Mouse (Mus musculus): ENCODE data around the gene Kmt2d. TPM values are rescaled to one million over a fixed set of nuclear protein-coding genes. Genes with fewer than 3 reads are reported as not detected.

Gene Kmt2d
- polyA plus RNA-seq, 1 experiment from 2014 or later, result 9.9 TPM

- Histone ChIP-seq H3K4me2 (peak within 1 kb of the TSS; percentile 44), H3K27me3 (replicated peaks) (peaks cover 91% of the 10 kb centered on the region), H3K9me3 (replicated peaks) (no peaks in the 10 kb centered on the region), H3K27ac (replicated peaks) (no peak within 1 kb of the TSS), H3K4me1 (peaks cover 38% of the 10 kb centered on the region), H3K9ac (replicated peaks) (no peak within 1 kb of the TSS), H3K4me3 (replicated peaks) (peak within 1 kb of the TSS; percentile 25), H3K36me3 (no peaks in the 10 kb centered on the region)
- ATAC-seq (ENCODE audit: low FRiP score), result no peak
- WGBS, result 3% methylated on average over 42 of the region's 51 CpGs
These were observed 81.1 kb downstream of the Kmt2d start, which contains the start of gene Wnt1 for GRCm38 (mm10) chr15:98789661-98790535. Wnt1 (plus strand) TSS chr15:98789857.

GRCm38 (mm10) chr15:98788972-98789660 lies 81.9 kb downstream of the Kmt2d start:
- H3K9me3 ChIP-seq (replicated peaks), result no peaks in the 10 kb centered on the region
- no peak overlapping the region for H3K9ac ChIP-seq (replicated peaks)
- peaks cover 88% of the 10 kb centered on the region for H3K27me3 ChIP-seq (replicated peaks)
- 0 out of 2 replicates have a peak overlapping the region, but pooled peaks have one; percentile 13 for H3K4me2 ChIP-seq
- H3K4me3 ChIP-seq (replicated peaks), result peak overlapping the region; percentile 12; the same call in 1 of the 2 replicates
- H3K4me1 ChIP-seq, result peaks cover 38% of the 10 kb centered on the region
- H3K36me3 ChIP-seq, result no peaks in the 10 kb centered on the region
- H3K27ac ChIP-seq (replicated peaks), result no peak overlapping the region
- ATAC-seq (ENCODE audit: low FRiP score), result no peak
- WGBS, result 11% methylated on average over 24 of the region's 24 CpGs

- no peak for ATAC-seq (ENCODE audit: low FRiP score)
- Histone ChIP-seq H3K4me2 (no peak overlapping the region), H3K27ac (replicated peaks) (no peak overlapping the region), H3K9ac (replicated peaks) (no peak overlapping the region), H3K4me1 (peaks cover 34% of the 10 kb centered on the region), H3K36me3 (no peaks in the 10 kb centered on the region), H3K4me3 (replicated peaks) (no peak overlapping the region), H3K9me3 (replicated peaks) (no peaks in the 10 kb centered on the region), H3K27me3 (replicated peaks) (peaks cover 79% of the 10 kb centered on the region)
- 31% methylated on average over 4 of the region's 4 CpGs for WGBS
These were observed 83.1 kb downstream of the Kmt2d start for GRCm38 (mm10) chr15:98787930-98788329.

DNA sequence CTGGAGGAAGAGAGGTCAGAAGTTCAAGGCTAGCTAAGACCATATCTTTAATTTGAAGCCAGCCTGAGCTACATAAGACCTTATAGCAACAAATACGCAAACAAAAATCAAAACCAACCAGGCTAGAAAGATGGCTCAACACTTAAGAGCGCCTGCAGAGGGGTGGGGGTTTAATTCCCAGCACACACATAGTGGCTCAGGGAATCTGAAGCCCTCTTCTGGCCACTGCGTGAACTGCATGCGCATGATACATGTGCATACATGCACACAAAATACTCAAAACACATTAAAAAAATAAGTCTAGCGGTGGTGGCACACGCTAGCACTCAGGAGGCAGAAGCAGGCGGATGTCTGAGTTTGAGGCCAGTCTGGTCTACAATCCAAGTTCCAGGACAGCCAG lies 85.3 kb downstream of the Kmt2d start:
- WGBS, result 34% methylated on average over 7 of the region's 7 CpGs
- H3K27me3 ChIP-seq (replicated peaks), result peaks cover 75% of the 10 kb centered on the region

More for the DNA sequence above, 85.3 kb downstream of the Kmt2d start:
- Histone ChIP-seq H3K9ac (replicated peaks) (no peak overlapping the region), H3K4me3 (replicated peaks) (no peak overlapping the region), H3K27ac (replicated peaks) (no peak overlapping the region), H3K36me3 (no peaks in the 10 kb centered on the region), H3K9me3 (replicated peaks) (no peaks in the 10 kb centered on the region), H3K4me1 (peaks cover 13% of the 10 kb centered on the region), H3K4me2 (no peak overlapping the region)
- ATAC-seq (ENCODE audit: low FRiP score), result no peak

Other genes with a start within 250 kb of the Kmt2d start
- 108 and 128 TPM in 2 replicates for gene Cacnb3, start 240.4 kb downstream of the Kmt2d start, polyA plus RNA-seq (2015; fragmentation: Nextera tagmentation; extraction: Ambion mirVana)
- 20.6 and 21.0 TPM in 2 replicates for gene Ddx23, start 208.3 kb downstream of the Kmt2d start, polyA plus RNA-seq (2015; fragmentation: Nextera tagmentation; extraction: Ambion mirVana)
- 9.4 and 11.3 TPM in 2 replicates for gene Rnd1, start 193.7 kb downstream of the Kmt2d start, polyA plus RNA-seq (2015; fragmentation: Nextera tagmentation; extraction: Ambion mirVana)
- 6.4 and 7.5 TPM in 2 replicates for gene Ccdc65, start 163.0 kb downstream of the Kmt2d start, polyA plus RNA-seq (2015; fragmentation: Nextera tagmentation; extraction: Ambion mirVana)
- 11.9 and 12.3 TPM in 2 replicates for gene Fkbp11, start 143.0 kb downstream of the Kmt2d start, polyA plus RNA-seq (2015; fragmentation: Nextera tagmentation; extraction: Ambion mirVana)
- 97.8 TPM in 2 replicates for gene Arf3, start 108.0 kb downstream of the Kmt2d start, polyA plus RNA-seq (2015; fragmentation: Nextera tagmentation; extraction: Ambion mirVana)
- gene Wnt10b, start 93.1 kb downstream of the Kmt2d start, polyA plus RNA-seq (2015; fragmentation: Nextera tagmentation; extraction: Ambion mirVana), result 0.08 and 0.72 TPM in 2 replicates
- 1.0 and 2.0 TPM in 2 replicates for gene Wnt1, start 81.3 kb downstream of the Kmt2d start, polyA plus RNA-seq (2015; fragmentation: Nextera tagmentation; extraction: Ambion mirVana)
- gene Ddn, start 61.7 kb downstream of the Kmt2d start, polyA plus RNA-seq (2015; fragmentation: Nextera tagmentation; extraction: Ambion mirVana), result 0.18 and 0.36 TPM in 2 replicates
- gene Prkag1, start 39.7 kb downstream of the Kmt2d start, polyA plus RNA-seq (2015; fragmentation: Nextera tagmentation; extraction: Ambion mirVana), result 66.4 and 72.9 TPM in 2 replicates
- 27.0 and 33.2 TPM in 2 replicates for gene Rhebl1, start 23.3 kb upstream of the Kmt2d start, polyA plus RNA-seq (2015; fragmentation: Nextera tagmentation; extraction: Ambion mirVana)
- gene Dhh, start 27.3 kb upstream of the Kmt2d start, polyA plus RNA-seq (2015; fragmentation: Nextera tagmentation; extraction: Ambion mirVana), result 2.5 and 3.2 TPM in 2 replicates
- gene Lmbr1l, start 47.0 kb upstream of the Kmt2d start, polyA plus RNA-seq (2015; fragmentation: Nextera tagmentation; extraction: Ambion mirVana), result 27.9 and 28.6 TPM in 2 replicates
- 1,446 and 1,534 TPM in 2 replicates for gene Tuba1b, start 63.4 kb upstream of the Kmt2d start, polyA plus RNA-seq (2015; fragmentation: Nextera tagmentation; extraction: Ambion mirVana)
- not detected in 2 replicates for gene Gm49450, start 82.3 kb upstream of the Kmt2d start, polyA plus RNA-seq (2015; fragmentation: Nextera tagmentation; extraction: Ambion mirVana)
- 10,639 and 13,509 TPM in 2 replicates for gene Tuba1a, start 82.5 kb upstream of the Kmt2d start, polyA plus RNA-seq (2015; fragmentation: Nextera tagmentation; extraction: Ambion mirVana)
- 12.4 and 52.6 TPM in 2 replicates for gene Tuba1c, start 158.7 kb upstream of the Kmt2d start, polyA plus RNA-seq (2015; fragmentation: Nextera tagmentation; extraction: Ambion mirVana)
- gene Prph, start 184.0 kb upstream of the Kmt2d start, polyA plus RNA-seq (2015; fragmentation: Nextera tagmentation; extraction: Ambion mirVana), result 185 and 209 TPM in 2 replicates
- gene Troap, start 203.4 kb upstream of the Kmt2d start, polyA plus RNA-seq (2015; fragmentation: Nextera tagmentation; extraction: Ambion mirVana), result 4.6 and 10.3 TPM in 2 replicates
- 2.4 and 3.6 TPM in 2 replicates for gene C1ql4, start 216.6 kb upstream of the Kmt2d start, polyA plus RNA-seq (2015; fragmentation: Nextera tagmentation; extraction: Ambion mirVana)
- 0.47 and 2.3 TPM in 2 replicates for gene Dnajc22, start 222.0 kb upstream of the Kmt2d start, polyA plus RNA-seq (2015; fragmentation: Nextera tagmentation; extraction: Ambion mirVana)